Mouse (Mus musculus): ENCODE data around the gene Galnt17. TPM values are rescaled to one million over a fixed set of nuclear protein-coding genes. Genes with fewer than 3 reads are reported as not detected.
A peak's percentile ranks its signal among the peaks of the same experiment; 100 is the strongest.

Gene Galnt17
- total and polyA plus RNA-seq, 2 experiments from 2014 or later, result 4.8 to 16.7 TPM

DNA sequence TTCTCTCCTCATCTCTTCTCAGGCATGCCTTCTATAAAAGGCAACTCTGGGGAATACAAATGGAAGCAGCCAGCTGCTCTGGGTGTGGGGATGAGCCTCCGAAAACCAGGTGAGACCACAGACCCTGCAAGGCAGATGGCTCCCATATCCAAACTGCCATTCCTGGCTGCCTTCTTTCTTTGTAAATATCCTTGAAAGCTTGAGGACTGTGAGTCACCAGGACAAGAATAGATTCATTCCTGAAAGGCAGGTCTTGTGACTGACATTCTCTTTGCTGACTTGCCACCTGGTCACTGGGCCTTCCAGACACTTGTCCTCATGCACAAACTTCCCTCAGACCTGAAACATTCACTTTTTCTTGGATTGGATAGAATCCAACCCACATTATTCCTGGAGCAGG is 127.1 kb downstream of the Galnt17 start:
- 78% methylated on average over 1 of the region's 1 CpGs for WGBS
- Histone ChIP-seq H3K27ac (ENCODE audit: low read depth, low read length) (no peak overlapping the region), H3K9me3 (ENCODE audit: low read length) (no peaks in the 10 kb centered on the region), H3K27me3 (ENCODE audit: insufficient read depth, low read length) (no peaks in the 10 kb centered on the region), H3K4me2 (ENCODE audit: low read depth, low read length, poor library complexity, severe bottlenecking) (no peak overlapping the region), H3K4me1 (ENCODE audit: insufficient read depth, low read length) (no peaks in the 10 kb centered on the region), H3K4me3 (ENCODE audit: low read depth, low read length) (no peak overlapping the region), H3K36me3 (ENCODE audit: insufficient read depth, low read length) (no peaks in the 10 kb centered on the region), H3K9ac (replicated peaks; ENCODE audit: low read length, poor library complexity, severe bottlenecking) (no peak overlapping the region)
- ATAC-seq (ENCODE audit: low FRiP score) (no peak), DNase-seq (ENCODE audit: low spot score) (no peak)
- no peak for TF ChIP-seq CTCF (IDR thresholded peaks at IDR 0.05)

DNA sequence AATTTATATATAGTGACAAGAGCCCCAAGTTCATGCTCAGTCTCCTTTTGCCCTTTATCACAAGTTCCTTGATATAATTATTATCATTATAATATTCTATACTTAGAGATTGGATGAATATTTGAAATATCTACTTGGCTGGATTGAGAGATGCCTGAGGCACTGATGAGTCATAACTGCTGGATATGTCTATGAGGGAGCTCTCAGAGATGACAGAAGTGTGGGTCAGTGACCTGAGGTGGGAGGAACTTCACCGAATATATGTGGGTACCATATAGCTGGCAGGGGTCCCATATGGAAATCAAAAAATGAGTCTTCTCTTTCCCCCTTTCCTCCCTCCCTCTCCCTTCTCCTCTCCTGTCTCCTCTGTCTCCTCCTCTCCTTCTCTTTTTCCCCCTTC is 127.5 kb downstream of the Galnt17 start:
- H3K27ac ChIP-seq (ENCODE audit: low read depth, low read length), result no peak overlapping the region
- ATAC-seq (ENCODE audit: low FRiP score) (no peak), DNase-seq (ENCODE audit: low spot score) (no peak)
- WGBS, result 100% methylated on average over 1 of the region's 1 CpGs
- no peak overlapping the region for H3K9ac ChIP-seq (replicated peaks; ENCODE audit: low read length, poor library complexity, severe bottlenecking)
- H3K36me3 ChIP-seq (ENCODE audit: insufficient read depth, low read length), result no peaks in the 10 kb centered on the region
- TF ChIP-seq CTCF (IDR thresholded peaks at IDR 0.05), result no peak
- H3K4me1 ChIP-seq (ENCODE audit: insufficient read depth, low read length), result no peaks in the 10 kb centered on the region
- H3K4me2 ChIP-seq (ENCODE audit: low read depth, low read length, poor library complexity, severe bottlenecking), result no peak overlapping the region
- no peaks in the 10 kb centered on the region for H3K9me3 ChIP-seq (ENCODE audit: low read length)
- H3K4me3 ChIP-seq (ENCODE audit: low read depth, low read length), result no peak overlapping the region
- H3K27me3 ChIP-seq (ENCODE audit: insufficient read depth, low read length), result no peaks in the 10 kb centered on the region

GRCm38 (mm10) chr5:131177851-131178250 is 130.4 kb downstream of the Galnt17 start:
- H3K9ac ChIP-seq (replicated peaks; ENCODE audit: low read length, poor library complexity, severe bottlenecking), result no peak overlapping the region
- H3K27me3 ChIP-seq (ENCODE audit: insufficient read depth, low read length), result no peaks in the 10 kb centered on the region
- no peaks in the 10 kb centered on the region for H3K36me3 ChIP-seq (ENCODE audit: insufficient read depth, low read length)
- TF ChIP-seq CTCF (IDR thresholded peaks at IDR 0.05), result no peak
- no peak for ATAC-seq (ENCODE audit: low FRiP score)
- H3K9me3 ChIP-seq (ENCODE audit: low read length), result no peaks in the 10 kb centered on the region
- no peak for DNase-seq (ENCODE audit: low spot score)
- no peak overlapping the region for H3K4me3 ChIP-seq (ENCODE audit: low read depth, low read length)
- no peaks in the 10 kb centered on the region for H3K4me1 ChIP-seq (ENCODE audit: insufficient read depth, low read length)
- H3K4me2 ChIP-seq (ENCODE audit: low read depth, low read length, poor library complexity, severe bottlenecking), result no peak overlapping the region
- WGBS, result 44% methylated on average over 7 of the region's 7 CpGs
- no peak overlapping the region for H3K27ac ChIP-seq (ENCODE audit: low read depth, low read length)

DNA sequence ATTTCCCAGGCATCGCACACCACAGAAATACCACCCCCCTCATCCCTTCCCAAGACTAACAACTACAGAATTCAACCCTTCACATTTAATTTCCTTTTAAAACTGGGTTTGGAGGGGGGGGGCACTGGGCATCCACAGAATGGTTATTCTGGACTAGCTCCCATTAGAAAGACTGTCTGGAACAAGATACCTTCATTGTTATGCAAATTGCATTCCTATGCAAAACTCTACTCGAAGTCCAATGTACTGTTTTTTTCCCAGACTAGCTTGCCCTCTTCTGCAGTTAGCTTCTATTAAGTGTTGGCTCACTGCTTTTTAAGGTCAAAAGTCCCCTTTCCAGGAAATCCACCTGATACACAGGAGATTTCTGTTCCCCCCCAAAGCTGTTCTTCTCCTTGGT is 131.1 kb downstream of the Galnt17 start:
- no peaks in the 10 kb centered on the region for H3K27me3 ChIP-seq (ENCODE audit: insufficient read depth, low read length)
- ATAC-seq (ENCODE audit: low FRiP score) (no peak), DNase-seq (ENCODE audit: low spot score) (no peak)
- TF ChIP-seq CTCF (IDR thresholded peaks at IDR 0.05), result no peak
- H3K4me1 ChIP-seq (ENCODE audit: insufficient read depth, low read length), result no peaks in the 10 kb centered on the region
- WGBS, result 20% methylated on average over 2 of the region's 2 CpGs
- no peak overlapping the region for H3K4me3 ChIP-seq (ENCODE audit: low read depth, low read length)
- no peak overlapping the region for H3K4me2 ChIP-seq (ENCODE audit: low read depth, low read length, poor library complexity, severe bottlenecking)
- H3K9me3 ChIP-seq (ENCODE audit: low read length), result no peaks in the 10 kb centered on the region
- no peak overlapping the region for H3K27ac ChIP-seq (ENCODE audit: low read depth, low read length)
- no peak overlapping the region for H3K9ac ChIP-seq (replicated peaks; ENCODE audit: low read length, poor library complexity, severe bottlenecking)
- no peaks in the 10 kb centered on the region for H3K36me3 ChIP-seq (ENCODE audit: insufficient read depth, low read length)

- Histone ChIP-seq H3K4me3 (ENCODE audit: low read depth, low read length) (no peak overlapping the region), H3K9ac (replicated peaks; ENCODE audit: low read length, poor library complexity, severe bottlenecking) (no peak overlapping the region), H3K4me2 (ENCODE audit: low read depth, low read length, poor library complexity, severe bottlenecking) (no peak overlapping the region), H3K36me3 (ENCODE audit: insufficient read depth, low read length) (no peaks in the 10 kb centered on the region), H3K27ac (ENCODE audit: low read depth, low read length) (no peak overlapping the region), H3K4me1 (ENCODE audit: insufficient read depth, low read length) (no peaks in the 10 kb centered on the region), H3K27me3 (ENCODE audit: insufficient read depth, low read length) (no peaks in the 10 kb centered on the region), H3K9me3 (ENCODE audit: low read length) (no peaks in the 10 kb centered on the region)
- WGBS, result 89% methylated on average over 6 of the region's 6 CpGs
- ATAC-seq (ENCODE audit: low FRiP score) (no peak), DNase-seq (ENCODE audit: low spot score) (no peak)
- TF ChIP-seq CTCF (IDR thresholded peaks at IDR 0.05), result no peak
Observed at GRCm38 (mm10) chr5:131169186-131169585, 139.1 kb downstream of the Galnt17 start.

- no peak overlapping the region for H3K27ac ChIP-seq (ENCODE audit: low read depth, low read length)
- no peak overlapping the region for H3K4me2 ChIP-seq (ENCODE audit: low read depth, low read length, poor library complexity, severe bottlenecking)
- no peak for TF ChIP-seq CTCF (IDR thresholded peaks at IDR 0.05)
- H3K9me3 ChIP-seq (ENCODE audit: low read length), result no peaks in the 10 kb centered on the region
- WGBS, result 71% methylated on average over 5 of the region's 5 CpGs
- no peaks in the 10 kb centered on the region for H3K36me3 ChIP-seq (ENCODE audit: insufficient read depth, low read length)
- H3K4me3 ChIP-seq (ENCODE audit: low read depth, low read length), result no peak overlapping the region
- DNase-seq (ENCODE audit: low spot score) (peak; percentile 67), ATAC-seq (ENCODE audit: low FRiP score) (no peak)
- no peaks in the 10 kb centered on the region for H3K4me1 ChIP-seq (ENCODE audit: insufficient read depth, low read length)
- H3K27me3 ChIP-seq (ENCODE audit: insufficient read depth, low read length), result no peaks in the 10 kb centered on the region
- H3K9ac ChIP-seq (replicated peaks; ENCODE audit: low read length, poor library complexity, severe bottlenecking), result no peak overlapping the region
Observed at GRCm38 (mm10) chr5:131167366-131167765, 140.9 kb downstream of the Galnt17 start.
